Mouse (Mus musculus): Measurements from ENCODE around the gene Ifna2. TPM values are rescaled to one million over a fixed set of nuclear protein-coding genes. Genes with fewer than 3 reads are reported as not detected.

Gene Ifna2
- polyA plus RNA-seq (2012; ENCODE audit: insufficient read depth, insufficient read length, missing spikeins), result not detected in 2 replicates

GRCm38 (mm10) chr4:88683812-88684211 is at the start of gene Ifna2:
TSS of gene Ifna2 (minus strand) at chr4:88683912.
- no peak for TF ChIP-seq POLR2A (IDR thresholded peaks at IDR 0.05; ENCODE audit: borderline replicate concordance, low read depth, low read length)
- TF ChIP-seq CTCF (IDR thresholded peaks at IDR 0.05; ENCODE audit: low read depth, low read length), result no peak
- Histone ChIP-seq H3K27ac (ENCODE audit: insufficient read depth, low read depth, low read length) (no peak within 1 kb of the TSS), H3K4me3 (ENCODE audit: insufficient read depth, low read length) (no peak within 1 kb of the TSS), H3K4me1 (ENCODE audit: control insufficient read depth, insufficient read depth, low read length) (no peaks in the 10 kb centered on the region)

GRCm38 (mm10) chr4:88727324-88727723 is 43.6 kb upstream of the Ifna2 start:
- peaks cover 18% of the 10 kb centered on the region for H3K4me1 ChIP-seq (ENCODE audit: control insufficient read depth, insufficient read depth, low read length)
- H3K4me3 ChIP-seq (ENCODE audit: insufficient read depth, low read length), result peak overlapping the region; percentile 22; the same call in 1 of the 2 replicates
- H3K27ac ChIP-seq (ENCODE audit: insufficient read depth, low read depth, low read length), result peak overlapping the region; percentile 83
- TF ChIP-seq POLR2A (IDR thresholded peaks at IDR 0.05; ENCODE audit: borderline replicate concordance, low read depth, low read length) (no peak), CTCF (IDR thresholded peaks at IDR 0.05; ENCODE audit: low read depth, low read length) (no peak)

- TF ChIP-seq CTCF (IDR thresholded peaks at IDR 0.05; ENCODE audit: low read depth, low read length) (no peak), POLR2A (IDR thresholded peaks at IDR 0.05; ENCODE audit: borderline replicate concordance, low read depth, low read length) (no peak)
- peak overlapping the region; percentile 22 for H3K4me3 ChIP-seq (ENCODE audit: insufficient read depth, low read length)
- peaks cover 18% of the 10 kb centered on the region for H3K4me1 ChIP-seq (ENCODE audit: control insufficient read depth, insufficient read depth, low read length)
- H3K27ac ChIP-seq (ENCODE audit: insufficient read depth, low read depth, low read length), result peak overlapping the region; percentile 83
Observed at GRCm38 (mm10) chr4:88726727-88727126, 43.0 kb upstream of the Ifna2 start.

- TF ChIP-seq POLR2A (IDR thresholded peaks at IDR 0.05; ENCODE audit: borderline replicate concordance, low read depth, low read length) (no peak), CTCF (IDR thresholded peaks at IDR 0.05; ENCODE audit: low read depth, low read length) (no peak)
- no peak overlapping the region for H3K4me3 ChIP-seq (ENCODE audit: insufficient read depth, low read length)
- peaks cover 31% of the 10 kb centered on the region for H3K4me1 ChIP-seq (ENCODE audit: control insufficient read depth, insufficient read depth, low read length)
- no peak overlapping the region for H3K27ac ChIP-seq (ENCODE audit: insufficient read depth, low read depth, low read length)
Observed at GRCm38 (mm10) chr4:88723497-88724090, 39.9 kb upstream of the Ifna2 start.

GRCm38 (mm10) chr4:88721791-88722721 is 38.3 kb upstream of the Ifna2 start, which contains the start of the genes Gm26566 and Klhl9:
TSS of gene Gm26566 (plus strand) at chr4:88721805.
TSS of gene Klhl9 (minus strand) at chr4:88722465.
- no peak for TF ChIP-seq CTCF (IDR thresholded peaks at IDR 0.05; ENCODE audit: low read depth, low read length)
- H3K4me1 ChIP-seq (ENCODE audit: control insufficient read depth, insufficient read depth, low read length), result peaks cover 31% of the 10 kb centered on the region
- peak within 1 kb of the TSS; percentile 91 for H3K27ac ChIP-seq (ENCODE audit: insufficient read depth, low read depth, low read length)

GRCm38 (mm10) chr4:88718715-88719114 is 35.0 kb upstream of the Ifna2 start:
- Histone ChIP-seq H3K27ac (ENCODE audit: insufficient read depth, low read depth, low read length) (no peak overlapping the region), H3K4me1 (ENCODE audit: control insufficient read depth, insufficient read depth, low read length) (peaks cover 28% of the 10 kb centered on the region), H3K4me3 (ENCODE audit: insufficient read depth, low read length) (peak overlapping the region; percentile 51)
- TF ChIP-seq POLR2A (IDR thresholded peaks at IDR 0.05; ENCODE audit: borderline replicate concordance, low read depth, low read length) (no peak), CTCF (IDR thresholded peaks at IDR 0.05; ENCODE audit: low read depth, low read length) (no peak)

More at GRCm38 (mm10) chr4:88721791-88722721, 38.3 kb upstream of the Ifna2 start, which contains the start of the genes Gm26566 and Klhl9:
- H3K4me3 ChIP-seq (ENCODE audit: insufficient read depth, low read length), result peak within 1 kb of the TSS; percentile 86

GRCm38 (mm10) chr4:88715059-88715458 is 31.3 kb upstream of the Ifna2 start:
- TF ChIP-seq POLR2A (IDR thresholded peaks at IDR 0.05; ENCODE audit: borderline replicate concordance, low read depth, low read length) (no peak), CTCF (IDR thresholded peaks at IDR 0.05; ENCODE audit: low read depth, low read length) (no peak)
- Histone ChIP-seq H3K27ac (ENCODE audit: insufficient read depth, low read depth, low read length) (peak overlapping the region; percentile 29; the same call in 1 of the 2 replicates), H3K4me1 (ENCODE audit: control insufficient read depth, insufficient read depth, low read length) (peaks cover 29% of the 10 kb centered on the region), H3K4me3 (ENCODE audit: insufficient read depth, low read length) (no peak overlapping the region)

- H3K4me3 ChIP-seq (ENCODE audit: insufficient read depth, low read length), result no peak overlapping the region
- peak overlapping the region; percentile 29; the same call in 1 of the 2 replicates for H3K27ac ChIP-seq (ENCODE audit: insufficient read depth, low read depth, low read length)
- H3K4me1 ChIP-seq (ENCODE audit: control insufficient read depth, insufficient read depth, low read length), result peaks cover 28% of the 10 kb centered on the region
- TF ChIP-seq CTCF (IDR thresholded peaks at IDR 0.05; ENCODE audit: low read depth, low read length), result no peak
- no peak for TF ChIP-seq POLR2A (IDR thresholded peaks at IDR 0.05; ENCODE audit: borderline replicate concordance, low read depth, low read length)
Observed at GRCm38 (mm10) chr4:88714281-88714680, 30.6 kb upstream of the Ifna2 start.

- TF ChIP-seq CTCF (IDR thresholded peaks at IDR 0.05; ENCODE audit: low read depth, low read length) (no peak), POLR2A (IDR thresholded peaks at IDR 0.05; ENCODE audit: borderline replicate concordance, low read depth, low read length) (no peak)
- H3K27ac ChIP-seq (ENCODE audit: insufficient read depth, low read depth, low read length), result peak overlapping the region; percentile 91
- peaks cover 31% of the 10 kb centered on the region for H3K4me1 ChIP-seq (ENCODE audit: control insufficient read depth, insufficient read depth, low read length)
- H3K4me3 ChIP-seq (ENCODE audit: insufficient read depth, low read length), result no peak overlapping the region
Observed at GRCm38 (mm10) chr4:88707128-88707826, 23.6 kb upstream of the Ifna2 start.

Measured in bone marrow macrophage, adult 2 months (primary cell).